9 mouse cellular contexts compared by ENCODE assay signal in genomic region chr12:4107383-4107782, GRCm38 (mm10). TPM values are rescaled to one million over a fixed set of nuclear protein-coding genes. Genes with fewer than 3 reads are reported as not detected.
DNase-seq lines count a peak whose midpoint lies in the region; ATAC-seq and TF ChIP-seq lines count a peak whose summit lies in the region.
"Had no signal": no experiment of that assay in that cellular context is flagged by ENCODE, and none has a peak within 500 bp of the region (broad histone marks: within the 10 kb centered on the region; RNA-seq: fewer than 3 reads in every experiment).

No protein-coding gene starts in this region.

- H3K27ac ChIP-seq in cortical plate, adult 2 months (ENCODE audit: insufficient read depth, low read length) = no peak overlapping the region
- H3K27ac ChIP-seq in kidney, embryonic 15.5 days = no peak overlapping the region
- H3K27ac ChIP-seq in liver, embryonic 14.5 days = no peak overlapping the region
- H3K27ac ChIP-seq in neural tube, embryonic 15.5 days (replicated peaks) = no peak overlapping the region
- H3K27ac ChIP-seq: embryonic facial prominence, embryonic 12.5 days had no signal

- H3K9me3 ChIP-seq in kidney, embryonic 15.5 days (replicated peaks) = no peaks in the 10 kb centered on the region
- H3K9me3 ChIP-seq in liver, embryonic 14.5 days (ENCODE audit: control insufficient read depth, low read length) = no peaks in the 10 kb centered on the region
- H3K9me3 ChIP-seq in neural tube, embryonic 15.5 days (replicated peaks) = no peaks in the 10 kb centered on the region
- H3K9me3 ChIP-seq: embryonic facial prominence, embryonic 12.5 days had no signal

- no peak overlapping the region for H3K4me3 ChIP-seq in cortical plate, adult 2 months (ENCODE audit: insufficient read depth, low read length)
- no peak overlapping the region for H3K4me3 ChIP-seq in kidney, embryonic 15.5 days (replicated peaks)
- no peak overlapping the region for H3K4me3 ChIP-seq in liver, embryonic 14.5 days (ENCODE audit: insufficient read depth in 1 of 2, low read depth in 2 of 2, low read length in 2 of 2)
- H3K4me3 ChIP-seq in neural tube, embryonic 15.5 days (replicated peaks) = no peak overlapping the region
- H3K4me3 ChIP-seq: embryonic facial prominence, embryonic 12.5 days had no signal

- ATAC-seq in kidney, embryonic 15.5 days (replicated peaks; ENCODE audit: low FRiP score) = 0 out of 2 replicates have a peak, but pooled peaks have one; percentile 46
- ATAC-seq in liver, embryonic 14.5 days (ENCODE audit: insufficient read depth) = no peak
- peak; percentile 69 for ATAC-seq in neural tube, embryonic 15.5 days (ENCODE audit: low FRiP score)

- peak; percentile 50 for DNase-seq in A20 (ENCODE audit: low read depth, low spot score)
- DNase-seq in adrenal gland, adult (ENCODE audit: inconsistent age in 2 of 2, low spot score in 1 of 2) = peak; percentile 76 to 93
- peak; percentile 80 for DNase-seq in gastrocnemius, postnatal 10 days
- peak in 2 of 3 experiments; percentile 4 to 11 for DNase-seq in liver, embryonic 14.5 days (ENCODE audit: low read depth in 3 of 3, low spot score in 3 of 3)
- peak; percentile 11 to 14 for DNase-seq in thymus, adult 18-20 months

- no peak for TF ChIP-seq POLR2A in cortical plate, adult 2 months (IDR thresholded peaks at IDR 0.05; ENCODE audit: extremely low read depth, insufficient read depth, low read length)

- H3K4me1 ChIP-seq in cortical plate, adult 2 months (ENCODE audit: control insufficient read depth, insufficient read depth, low read length) = peaks cover 2% of the 10 kb centered on the region; the same call in 1 of the 2 replicates
- no peaks in the 10 kb centered on the region for H3K4me1 ChIP-seq in kidney, embryonic 15.5 days
- no peaks in the 10 kb centered on the region for H3K4me1 ChIP-seq in liver, embryonic 14.5 days (replicated peaks; ENCODE audit: control insufficient read depth in 2 of 2, insufficient read depth in 2 of 2, low read length in 1 of 2)
- H3K4me1 ChIP-seq in neural tube, embryonic 15.5 days = no peaks in the 10 kb centered on the region
- H3K4me1 ChIP-seq: embryonic facial prominence, embryonic 12.5 days had no signal

- H3K36me3 ChIP-seq in kidney, embryonic 15.5 days = peaks cover 66% of the 10 kb centered on the region
- H3K36me3 ChIP-seq in liver, embryonic 14.5 days (replicated peaks; ENCODE audit: control insufficient read depth, insufficient read depth, low read depth) = no peaks in the 10 kb centered on the region; the same call in 1 of the 2 replicates
- H3K36me3 ChIP-seq in neural tube, embryonic 15.5 days = peaks cover 51% of the 10 kb centered on the region

- H3K4me2 ChIP-seq in kidney, embryonic 15.5 days = no peak overlapping the region
- no peak overlapping the region for H3K4me2 ChIP-seq in liver, embryonic 14.5 days (ENCODE audit: low read depth)
- no peak overlapping the region for H3K4me2 ChIP-seq in neural tube, embryonic 15.5 days
- H3K4me2 ChIP-seq: embryonic facial prominence, embryonic 12.5 days had no signal

- TF ChIP-seq EP300 in liver, embryonic 14.5 days (IDR thresholded peaks at IDR 0.05; ENCODE audit: low read depth) = no peak

- TF ChIP-seq CTCF in cortical plate, adult 2 months (IDR thresholded peaks at IDR 0.05; ENCODE audit: extremely low read depth, insufficient read depth, low read length) = peak; percentile 79
- peak; percentile 85 for TF ChIP-seq CTCF in liver, embryonic 14.5 days (IDR thresholded peaks at IDR 0.05; ENCODE audit: low read depth)

- 77% methylated on average over 4 of the region's 4 CpGs for WGBS in kidney, embryonic 15.5 days
- WGBS in liver, embryonic 14.5 days (ENCODE audit: insufficient replicate concordance) = 64% methylated on average over 4 of the region's 4 CpGs
- 76% methylated on average over 4 of the region's 4 CpGs for WGBS in neural tube, embryonic 15.5 days

- no peak overlapping the region for H3K9ac ChIP-seq in kidney, embryonic 15.5 days
- H3K9ac ChIP-seq in liver, embryonic 14.5 days (replicated peaks) = no peak overlapping the region
- no peak overlapping the region for H3K9ac ChIP-seq in neural tube, embryonic 15.5 days (replicated peaks)
- H3K9ac ChIP-seq: embryonic facial prominence, embryonic 12.5 days had no signal

- H3K27me3 ChIP-seq in kidney, embryonic 15.5 days = no peaks in the 10 kb centered on the region
- no peaks in the 10 kb centered on the region for H3K27me3 ChIP-seq in liver, embryonic 14.5 days (ENCODE audit: control insufficient read depth, insufficient read depth, low read length)
- H3K27me3 ChIP-seq in neural tube, embryonic 15.5 days (replicated peaks) = no peaks in the 10 kb centered on the region
- H3K27me3 ChIP-seq: embryonic facial prominence, embryonic 12.5 days had no signal

RNA-seq across cellular contexts. Expression of gene Dnajc27, which starts 25.0 kb away (rescaled TPM):
- polyA plus RNA-seq in cortical plate, adult 2 months (2012; rRNA removed) = 82.4 and 87.4 TPM in 2 replicates
- 10 to 100 TPM; 10.3 to 11.5 TPM for total RNA-seq in gastrocnemius, postnatal 10 days (2021)
- 6.3 and 7.1 TPM in 2 replicates for polyA plus RNA-seq in kidney, embryonic 15.5 days (2015; fragmentation: Nextera tagmentation; extraction: Ambion mirVana)
- polyA plus RNA-seq in liver, embryonic 14.5 days (2012; rRNA removed) = 1.5 and 1.8 TPM in 2 replicates
- 1.2 and 1.7 TPM in 2 replicates for polyA plus RNA-seq in liver, embryonic 14.5 days (2014; fragmentation: Nextera tagmentation; extraction: Ambion mirVana)
- 20.0 and 21.3 TPM in 2 replicates for polyA plus RNA-seq in neural tube, embryonic 15.5 days (2015; fragmentation: Nextera tagmentation; extraction: Ambion mirVana)

RNA-seq across cellular contexts. Expression of gene Adcy3, which starts 25.5 kb away (rescaled TPM):
- 25.1 and 27.1 TPM in 2 replicates for polyA plus RNA-seq in cortical plate, adult 2 months (2012; rRNA removed)
- total RNA-seq in gastrocnemius, postnatal 10 days (2021) = 1 to 10 TPM; 4.1 to 8.5 TPM
- 9.4 and 11.0 TPM in 2 replicates for polyA plus RNA-seq in kidney, embryonic 15.5 days (2015; fragmentation: Nextera tagmentation; extraction: Ambion mirVana)
- 0.34 and 0.42 TPM in 2 replicates for polyA plus RNA-seq in liver, embryonic 14.5 days (2012; rRNA removed)
- polyA plus RNA-seq in liver, embryonic 14.5 days (2014; fragmentation: Nextera tagmentation; extraction: Ambion mirVana) = 0.18 and 0.40 TPM in 2 replicates
- 14.7 and 18.0 TPM in 2 replicates for polyA plus RNA-seq in neural tube, embryonic 15.5 days (2015; fragmentation: Nextera tagmentation; extraction: Ambion mirVana)

Comparison
In these comparisons a context has a peak if more than half of its experiments do, and no peak if none do; other contexts are left out.
1. DNase-seq: peak in every context shown above with its lines; median percentile 84 in adrenal gland, adult; 80 in gastrocnemius, postnatal 10 days; 50 in A20; 12 in thymus, adult 18-20 months; 8 in liver, embryonic 14.5 days.